Mouse (Mus musculus) liver (tissue): ENCODE measurements around the gene Psma4.
A peak's percentile ranks its signal among the peaks of the same experiment; 100 is the strongest.
"Not testable (repeated sequence)": the region's sequence is repeated elsewhere in the genome, so short reads cannot be mapped to it uniquely, and the experiment has no call there.

Experiments
- DNase-seq: peaks from one replicate; pipeline ENCODE4 v3.0.0-alpha.2; 2020; ENCODE audit warnings: mixed read lengths

Gene Psma4

DNA sequence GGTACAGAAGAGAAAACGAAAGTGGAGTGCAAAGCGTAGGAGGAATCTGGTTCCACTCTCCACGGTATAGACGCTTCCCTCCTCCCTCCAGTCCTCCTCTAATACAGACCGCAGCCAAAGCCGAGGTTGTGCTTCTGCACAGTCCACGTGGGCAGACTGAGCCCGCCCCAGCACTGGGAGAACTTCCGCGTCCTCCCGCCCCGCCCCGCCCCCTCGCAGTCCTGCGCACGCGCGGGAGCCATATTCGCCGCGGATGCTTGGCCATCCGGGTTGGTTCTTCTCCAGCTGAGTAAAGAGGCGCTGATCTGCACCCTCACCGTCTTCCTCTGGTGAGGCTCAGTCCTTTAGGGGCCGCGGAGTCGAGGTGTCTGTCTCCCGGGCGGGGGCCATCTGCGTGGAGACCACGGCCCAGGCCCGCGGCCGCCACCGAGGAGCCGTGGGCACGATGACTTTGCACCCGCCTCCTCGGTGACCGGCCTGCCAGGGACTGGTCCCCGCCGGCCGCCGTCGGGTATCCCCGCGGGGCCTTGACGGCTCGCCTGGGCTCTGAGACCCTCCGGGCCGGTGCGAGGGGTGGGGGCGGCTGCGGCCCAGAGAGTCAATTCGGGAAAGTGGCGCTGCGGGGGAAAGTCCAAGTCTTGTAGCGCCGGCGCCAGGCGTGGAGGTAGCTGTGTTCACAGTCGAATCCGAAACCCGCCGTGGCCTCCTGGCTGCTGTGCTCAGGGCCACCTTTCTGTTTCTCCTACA, at the start of gene Psma4, which contains the start of gene AY074887:
Gene Psma4, plus strand, starts transcription at position 216 of the 747 bp plus-strand sequence.
Gene AY074887, minus strand, starts transcription at position 424 of the 747 bp plus-strand sequence.
- peak; percentile 96 for DNase-seq

DNA sequence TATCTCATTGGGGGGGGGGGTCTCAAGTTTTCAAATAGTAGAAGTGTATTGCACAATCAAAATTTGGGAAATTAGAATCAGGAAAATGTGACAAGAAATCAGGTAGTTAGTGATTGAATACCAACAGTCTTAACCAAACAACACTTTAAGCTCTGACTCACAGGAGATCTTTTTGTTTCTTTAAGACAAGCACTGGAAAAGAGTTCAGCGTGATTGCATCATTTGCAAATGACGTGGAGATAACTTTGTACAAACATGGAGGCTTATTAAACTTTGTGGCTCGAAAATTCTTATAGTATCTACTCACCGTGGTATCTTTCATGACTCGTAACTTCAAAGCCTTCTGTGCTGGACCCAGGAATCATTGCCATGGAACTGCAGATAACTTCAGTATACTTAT, 41.1 kb upstream of the Psma4 start:
- no peak for DNase-seq

- no peak for DNase-seq
Observed at GRCm38 (mm10) chr9:54915576-54915975, 35.0 kb upstream of the Psma4 start.

DNA sequence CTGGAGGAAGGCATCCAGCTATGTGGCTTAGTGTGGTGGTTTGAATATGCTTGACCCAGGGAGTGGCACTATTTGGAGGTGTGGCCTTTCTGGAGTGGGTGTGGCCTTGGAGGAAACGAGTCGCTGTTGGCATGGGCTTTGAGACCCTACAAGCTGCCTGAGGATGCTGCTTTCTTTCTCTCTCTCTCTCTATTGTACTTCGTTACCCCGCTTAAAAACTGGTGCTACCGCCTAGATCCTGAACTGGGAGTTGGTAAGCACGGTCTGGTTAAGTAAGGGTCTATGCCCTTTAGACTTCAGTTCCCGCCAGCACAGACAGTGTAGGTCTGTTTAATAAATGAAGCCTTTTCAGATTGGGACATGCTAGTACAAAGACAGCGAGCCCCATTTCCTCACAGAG, 34.2 kb upstream of the Psma4 start:
- DNase-seq = no peak

- peak; percentile 80 for DNase-seq
Observed at GRCm38 (mm10) chr9:54917010-54917677, 33.4 kb upstream of the Psma4 start, which contains the start of gene Hykk. Gene Hykk, plus strand, starts transcription at chr9:54917283.

DNA sequence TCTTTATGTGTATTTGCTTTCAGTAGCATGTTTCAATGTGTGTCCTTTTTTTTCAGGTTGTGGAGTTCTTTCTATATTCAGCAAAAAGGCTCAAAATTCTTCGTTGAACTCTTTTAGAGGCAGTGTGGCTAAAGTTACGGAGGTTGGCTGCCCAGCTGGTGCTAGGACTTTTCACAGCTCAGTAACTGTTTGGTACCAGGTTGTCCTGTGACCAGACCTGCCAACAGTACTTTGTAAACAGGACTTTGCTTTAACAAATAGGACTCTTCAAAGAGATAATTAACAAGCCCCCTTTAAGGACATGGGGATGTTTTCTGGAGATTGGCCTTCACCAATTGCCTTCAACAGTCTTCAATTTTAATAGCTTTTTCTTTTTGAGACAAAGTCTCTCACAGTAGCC, 32.4 kb upstream of the Psma4 start:
- DNase-seq = no peak

DNA sequence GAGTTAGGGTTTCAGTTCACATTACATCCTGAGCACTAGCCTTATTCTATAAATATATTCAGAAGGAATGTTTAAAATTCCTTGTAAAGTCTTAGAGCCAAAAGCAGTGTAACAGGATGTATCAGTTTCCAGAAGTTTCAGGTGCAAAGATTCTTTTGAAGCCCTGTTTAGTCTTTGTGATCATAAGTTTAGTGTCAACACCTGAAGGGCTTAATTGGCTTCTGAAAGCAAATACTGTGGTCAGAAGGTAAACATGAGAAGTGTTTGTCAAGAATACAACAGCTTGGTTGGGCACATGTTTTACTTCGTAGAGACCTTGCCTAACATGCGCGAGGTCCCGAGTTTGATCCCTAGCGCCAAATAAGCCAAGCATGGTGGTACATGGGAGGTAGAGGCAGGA, 31.8 kb upstream of the Psma4 start:
- DNase-seq = no peak

- no peak for DNase-seq
Observed at GRCm38 (mm10) chr9:54919946-54920345, 30.6 kb upstream of the Psma4 start.

DNA sequence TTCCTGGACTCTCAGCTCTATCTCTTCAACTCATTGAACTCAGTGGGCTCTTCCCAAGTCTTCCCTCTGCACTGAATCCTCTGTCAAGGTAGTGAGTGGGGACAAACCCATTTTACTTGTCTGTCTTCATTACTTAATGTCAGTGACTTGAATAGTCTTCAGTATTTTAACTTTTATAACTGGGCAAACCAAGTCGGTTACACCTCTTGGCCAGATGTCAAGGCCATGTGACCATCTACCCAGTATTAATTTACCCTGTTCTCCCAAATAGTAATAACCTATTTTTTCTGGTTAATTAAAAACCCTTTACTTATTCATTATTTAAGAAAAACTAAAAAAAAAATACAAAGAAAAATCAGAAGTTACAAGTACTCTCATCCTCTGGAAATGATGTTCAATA, 19.8 kb upstream of the Psma4 start:
- no peak for DNase-seq

DNA sequence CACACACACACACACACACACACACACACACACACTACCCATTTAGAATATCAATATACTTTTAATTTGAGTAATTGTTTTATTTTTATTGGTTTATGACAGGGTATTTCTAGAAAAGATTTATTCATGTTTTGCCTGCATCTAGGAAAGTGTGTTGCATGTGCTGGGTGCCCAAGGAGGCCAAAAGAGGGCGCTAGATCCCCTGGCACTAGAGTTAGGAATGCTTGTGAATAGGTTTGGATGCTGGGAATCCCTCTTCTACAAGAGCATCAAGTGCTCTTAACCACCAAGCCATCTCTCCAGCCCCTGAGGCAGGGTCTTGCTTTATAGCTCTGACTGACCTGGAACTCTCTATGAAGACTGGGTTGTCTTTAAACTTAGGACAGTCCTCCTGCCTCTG, 18.8 kb upstream of the Psma4 start:
- no peak for DNase-seq

DNA sequence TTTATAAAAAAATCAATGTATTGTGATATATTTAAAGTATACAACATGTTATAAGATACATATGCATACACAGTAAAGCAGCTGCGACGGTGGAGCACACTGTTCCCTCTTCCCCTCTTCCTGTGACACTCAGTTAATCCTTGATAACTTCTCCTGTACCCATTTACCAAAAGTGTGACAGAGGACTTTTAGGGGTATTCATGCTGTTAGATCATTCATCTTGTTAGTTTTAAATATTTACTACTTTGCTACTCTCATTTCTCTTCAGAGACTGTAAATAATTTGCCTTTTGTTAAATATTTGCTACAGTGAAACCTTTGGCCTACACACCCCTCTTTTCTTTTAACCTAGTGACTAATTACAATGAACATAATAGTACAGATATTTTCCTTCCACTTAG, 18.2 kb upstream of the Psma4 start:
- no peak for DNase-seq

- no peak for DNase-seq
Observed at GRCm38 (mm10) chr9:54942071-54942470, 8.5 kb upstream of the Psma4 start.

DNA sequence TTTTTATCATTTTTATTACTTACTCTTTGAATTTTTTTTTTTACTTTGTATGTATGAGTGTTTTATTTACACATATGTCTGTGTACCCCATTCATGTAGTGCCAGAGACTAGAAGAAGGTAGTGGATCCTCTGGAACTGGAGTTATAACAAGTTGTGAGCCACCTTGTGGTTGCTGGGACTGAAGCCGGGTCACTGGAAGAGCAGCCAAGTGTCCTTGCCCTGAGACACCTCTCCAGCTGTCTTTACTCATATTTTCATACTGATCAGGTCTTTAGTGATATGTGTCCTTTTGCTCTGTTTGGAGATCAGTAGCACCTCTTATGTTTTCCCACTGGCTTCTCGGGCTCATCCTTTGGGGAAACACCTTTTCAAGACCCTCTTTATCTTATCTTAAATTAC, 6.1 kb upstream of the Psma4 start:
- DNase-seq = no peak

- no peak for DNase-seq
Observed at GRCm38 (mm10) chr9:54946256-54946655, 4.3 kb upstream of the Psma4 start.

- no peak for DNase-seq
Observed at GRCm38 (mm10) chr9:54949465-54949864, 1.1 kb upstream of the Psma4 start.

DNA sequence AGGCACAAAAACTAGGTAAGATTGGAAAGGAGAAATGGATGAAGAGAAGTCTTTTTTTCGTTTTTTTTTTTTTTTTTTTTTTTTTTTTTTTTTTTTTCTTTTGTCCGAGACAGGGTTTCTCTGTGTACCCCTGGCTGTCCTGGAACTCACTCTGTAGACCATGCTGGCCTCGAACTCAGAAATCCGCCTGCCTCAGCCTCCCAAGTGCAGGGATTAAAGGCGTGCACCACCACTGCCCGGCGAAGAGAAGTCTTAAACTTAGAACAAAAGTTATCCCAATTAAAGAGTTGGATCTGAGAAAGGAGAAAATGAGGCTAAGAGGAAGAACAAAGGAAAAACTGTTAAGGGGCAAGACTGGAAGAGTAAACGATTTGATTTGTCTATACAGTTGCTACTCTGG, 428 bp upstream of the Psma4 start:
- not testable (repeated sequence) for DNase-seq

DNA sequence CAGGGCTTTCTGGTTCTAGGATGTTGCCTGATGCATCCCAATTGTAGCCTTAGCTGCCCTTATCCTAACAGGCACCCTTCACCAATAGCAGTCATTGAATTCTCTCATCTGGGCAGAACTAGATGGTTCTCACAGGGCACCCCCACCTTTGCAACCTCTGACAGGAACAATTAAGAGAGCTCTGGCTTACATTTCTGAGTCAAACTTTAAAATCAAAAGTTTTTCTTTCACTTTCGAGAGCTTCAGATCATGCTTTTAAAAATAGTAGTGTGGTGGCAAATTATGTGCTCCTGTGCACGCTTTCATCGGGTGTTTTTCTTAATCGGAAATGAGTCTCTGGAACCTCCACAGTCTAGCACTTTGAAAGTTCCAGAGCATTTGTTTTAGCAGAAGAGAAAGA, 10.5 kb downstream of the Psma4 start:
- DNase-seq = no peak

- no peak for DNase-seq
Observed at GRCm38 (mm10) chr9:54963669-54964068, 13.1 kb downstream of the Psma4 start.

DNA sequence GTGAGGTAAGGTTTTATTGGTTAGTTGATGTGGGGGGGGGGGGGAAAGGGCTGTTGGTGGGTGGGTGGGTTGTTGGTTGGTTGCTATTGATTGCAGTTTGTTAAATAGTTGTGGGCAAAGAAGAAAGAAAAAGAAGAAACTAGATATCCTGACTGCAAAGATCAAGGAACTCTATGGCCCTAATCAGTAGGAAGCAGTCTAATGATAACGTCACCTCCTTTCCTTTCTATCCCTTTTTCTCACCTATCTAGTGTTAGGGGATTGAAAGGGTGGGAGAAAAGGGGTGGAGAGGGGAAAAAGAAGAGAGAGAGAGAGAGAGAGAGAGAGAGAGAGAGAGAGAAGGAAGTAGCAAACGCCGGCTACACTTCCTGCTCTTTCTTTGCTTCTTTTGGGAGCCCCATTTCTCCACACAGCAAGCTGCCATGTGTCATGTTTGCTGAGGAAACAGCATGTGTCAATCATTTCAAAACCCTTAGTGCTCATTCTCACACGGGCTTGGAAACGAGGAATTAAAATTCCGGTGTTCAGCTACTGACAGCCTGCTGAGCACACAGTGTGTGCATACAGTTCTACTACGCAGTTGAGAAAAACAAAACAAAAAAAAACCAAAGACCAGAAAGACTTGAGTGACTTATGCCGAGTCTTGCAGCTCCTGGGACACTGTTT, 19.5 kb downstream of the Psma4 start:
- no peak for DNase-seq

DNA sequence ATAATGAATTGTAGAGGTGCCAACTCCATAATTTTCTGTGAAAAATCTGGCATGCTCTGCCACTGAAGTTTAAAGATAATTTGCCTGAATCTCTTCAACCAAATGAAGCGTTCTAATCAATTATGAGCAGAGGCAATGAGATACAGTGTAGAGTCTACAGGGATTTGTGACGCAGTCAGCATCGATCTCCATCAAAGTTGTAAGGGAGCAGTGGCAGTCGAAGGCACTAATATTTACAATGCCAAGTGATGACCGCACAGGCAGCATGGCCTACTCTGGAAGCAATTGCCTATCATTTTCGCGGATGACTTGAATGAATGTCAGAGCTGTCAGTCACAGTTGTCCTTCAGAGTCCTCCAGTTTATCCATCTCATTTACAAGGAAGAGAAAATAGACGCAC, 30.1 kb downstream of the Psma4 start, which contains the start of gene Chrna5:
Gene Chrna5, plus strand, starts transcription at position 207 of the 400 bp plus-strand sequence.
- DNase-seq = no peak

DNA sequence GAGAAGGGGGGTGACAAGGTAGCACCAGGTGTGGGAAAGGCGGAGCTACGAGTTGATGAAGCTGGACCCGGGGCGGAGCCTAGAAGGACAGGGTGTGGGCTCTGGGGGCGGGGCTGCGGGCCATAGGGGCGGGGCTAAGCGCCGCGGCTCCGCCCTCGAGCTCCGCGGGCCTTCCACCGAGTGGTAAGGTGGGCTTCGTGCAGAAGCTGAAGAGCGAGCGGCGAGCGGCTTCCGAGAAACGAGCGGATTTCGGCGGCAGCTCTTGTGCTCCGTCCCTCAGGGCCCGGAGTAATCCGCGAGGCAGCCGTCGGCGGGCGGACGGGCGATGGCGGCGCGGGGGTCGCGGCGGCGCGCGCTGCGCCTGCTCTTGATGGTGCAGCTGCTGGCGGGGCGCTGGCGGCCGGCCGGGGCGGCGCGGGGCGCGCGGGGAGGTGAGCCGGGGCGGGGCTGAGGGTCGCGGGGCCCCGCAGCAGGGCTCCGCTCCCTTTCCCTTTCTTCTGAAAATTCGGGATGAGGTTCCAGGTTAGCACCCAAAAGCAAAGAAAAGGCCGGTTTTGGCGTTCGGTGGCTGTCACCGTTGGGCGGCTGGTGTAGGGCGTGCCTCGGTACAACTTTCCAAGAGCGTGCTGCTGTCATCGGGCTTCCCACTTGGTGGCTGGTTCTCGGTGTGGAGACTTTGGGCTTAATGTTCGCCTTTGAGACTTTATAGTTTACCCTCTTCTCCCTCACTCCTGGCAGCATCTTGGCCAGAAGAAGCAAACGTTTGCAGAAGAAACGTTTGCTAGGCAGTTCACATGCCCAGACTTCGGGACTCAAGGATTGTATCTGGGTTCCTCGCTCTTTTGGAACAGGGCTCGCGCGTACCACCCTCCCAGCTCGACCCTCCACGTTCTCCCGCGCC, 31.0 kb downstream of the Psma4 start:
- DNase-seq = peak; percentile 62

- DNase-seq = no peak
Observed at GRCm38 (mm10) chr9:54982401-54982800, 31.8 kb downstream of the Psma4 start.

GRCm38 (mm10) chr9:54990362-54990761, 39.8 kb downstream of the Psma4 start:
- DNase-seq = no peak
